Mouse (Mus musculus) neural tube, embryonic 12.5 days (tissue): ENCODE measurements around the gene Rnf126. TPM values are rescaled to one million over a fixed set of nuclear protein-coding genes. Genes with fewer than 3 reads are reported as not detected.
"Not testable (repeated sequence)": the region's sequence is repeated elsewhere in the genome, so short reads cannot be mapped to it uniquely, and the experiment has no call there.

Experiments used
- ATAC-seq: fragments of 200-750 bp; cut with Nextera tagmentation; 2 replicates; pipeline ENCODE4 v1.8.0; 2017; ENCODE audit warnings: low read depth, mild to moderate bottlenecking, moderate TSS enrichment, moderate library complexity; ENCODE audit not compliant: low FRiP score
- H3K27ac ChIP-seq: fragments of 300-500 bp; sonication (generic); 2 replicates; pipeline ENCODE4 v1.5.1; 2016
- H3K27me3 ChIP-seq: fragments of 300-500 bp; sonication (generic); replicated peaks from 2 replicates; pipeline ENCODE4 v1.6.1; 2016; ENCODE audit warnings: mild to moderate bottlenecking
- H3K36me3 ChIP-seq: fragments of 300-500 bp; sonication (generic); 2 replicates; pipeline ENCODE4 v1.6.1; 2016; ENCODE audit warnings: mild to moderate bottlenecking
- H3K4me1 ChIP-seq: fragments of 300-500 bp; sonication (generic); 2 replicates; pipeline ENCODE4 v1.6.1; 2016
- H3K4me2 ChIP-seq: fragments of 300-500 bp; sonication (generic); replicated peaks from 2 replicates; pipeline ENCODE4 v1.6.1; 2016; ENCODE audit warnings: mild to moderate bottlenecking
- H3K4me3 ChIP-seq: fragments of 300-500 bp; sonication (generic); 2 replicates; pipeline ENCODE4 v1.5.1; 2016
- H3K9ac ChIP-seq: fragments of 300-500 bp; sonication (generic); 2 replicates; pipeline ENCODE4 v1.6.1; 2016; ENCODE audit warnings: mild to moderate bottlenecking
- H3K9me3 ChIP-seq: fragments of 300-500 bp; sonication (generic); 2 replicates; pipeline ENCODE4 v1.6.1; 2016; ENCODE audit warnings: mild to moderate bottlenecking
- WGBS: fragments of 180-500 bp; shearing (Covaris S2); methylation state at CpG from one replicate; pipeline ENCODE4 v1.1.7; 2016; 5-methylcytosine and 5-hydroxymethylcytosine counted together
- polyA plus RNA-seq: library from polyadenylated mRNA; unstranded; fragments of >200 nt; fragmentation: Nextera tagmentation; extraction: Ambion mirVana; gene quantifications from 2 replicates; pipeline ENCODE4 v1.2.1, GENCODE M21; 2016

Rnf126 gene
- polyA plus RNA-seq, 1 experiment from 2014 or later: 118 TPM

DNA sequence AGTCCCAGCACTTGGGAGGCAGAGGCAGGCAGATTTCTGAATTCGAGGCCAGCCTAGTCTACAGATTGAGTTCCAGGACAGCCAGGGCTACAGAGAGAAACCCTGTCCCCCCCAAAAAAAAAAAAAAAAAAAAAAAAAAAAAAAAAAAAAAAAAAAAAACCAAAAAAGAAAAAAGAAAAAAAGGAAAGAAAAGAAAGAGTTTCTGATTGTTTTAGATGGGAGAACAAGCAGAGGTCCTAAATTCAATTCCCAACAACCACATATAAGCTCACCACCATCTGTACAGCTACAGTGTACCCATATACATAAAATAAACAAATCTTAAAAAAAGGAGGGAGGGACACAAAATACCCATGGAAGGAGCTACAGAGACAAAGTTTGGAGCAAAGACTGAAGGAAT, 7.1 kb downstream of the Rnf126 start:
- not testable (repeated sequence) for H3K4me3 ChIP-seq, H3K4me2 ChIP-seq, ATAC-seq, H3K9me3 ChIP-seq, H3K9ac ChIP-seq, H3K27ac ChIP-seq, H3K27me3 ChIP-seq
- H3K36me3 ChIP-seq: peaks cover 68% of the 10 kb centered on the region
- 86% methylated on average over 1 of the region's 1 CpGs for WGBS
- peaks cover 16% of the 10 kb centered on the region for H3K4me1 ChIP-seq

- H3K4me2 ChIP-seq: no peak overlapping the region
- H3K4me3 ChIP-seq: no peak overlapping the region
- no peak for ATAC-seq
- H3K9ac ChIP-seq: no peak overlapping the region
- no peak overlapping the region for H3K27ac ChIP-seq
- H3K27me3 ChIP-seq: no peaks in the 10 kb centered on the region
- WGBS: 90% methylated on average over 24 of the region's 24 CpGs
- H3K36me3 ChIP-seq: peaks cover 59% of the 10 kb centered on the region
- H3K4me1 ChIP-seq: peaks cover 17% of the 10 kb centered on the region
- H3K9me3 ChIP-seq: no peaks in the 10 kb centered on the region
Observed at GRCm38 (mm10) chr10:79756660-79757059, 10.1 kb downstream of the Rnf126 start.

GRCm38 (mm10) chr10:79755854-79756253, 10.9 kb downstream of the Rnf126 start:
- 77% methylated on average over 3 of the region's 3 CpGs for WGBS
- peaks cover 51% of the 10 kb centered on the region for H3K36me3 ChIP-seq

DNA sequence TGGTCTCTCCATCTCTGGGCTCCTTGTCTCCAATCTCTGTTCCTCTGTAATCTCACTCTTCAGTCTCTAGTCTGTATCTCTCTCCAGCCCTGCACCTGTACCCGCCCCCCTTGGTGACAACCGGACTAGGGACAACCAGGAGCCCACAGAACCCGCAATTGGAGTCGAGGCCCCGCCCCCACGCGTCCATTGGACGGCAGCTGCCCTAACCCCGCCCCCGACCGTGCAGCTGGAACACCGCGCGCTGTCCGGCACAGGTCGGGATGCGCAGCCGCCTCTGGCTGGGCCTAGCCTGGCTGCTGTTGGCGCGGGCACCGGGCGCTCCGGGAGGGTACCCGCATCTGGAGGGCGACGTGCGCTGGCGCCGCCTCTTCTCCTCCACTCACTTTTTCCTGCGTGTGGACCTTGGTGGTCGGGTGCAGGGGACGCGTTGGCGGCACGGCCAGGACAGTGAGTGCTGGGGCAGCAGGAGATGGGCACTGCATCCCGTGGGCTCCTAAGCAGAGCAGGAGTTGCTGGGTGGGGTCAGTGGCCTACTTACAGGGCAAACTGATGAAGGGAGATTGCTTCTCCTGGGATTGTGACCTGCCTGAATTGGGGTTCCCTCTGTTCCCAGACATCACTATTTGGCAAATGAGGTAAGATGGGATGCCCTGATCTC, 11.8 kb downstream of the Rnf126 start, which contains the start of gene Fgf22:
TSS of gene Fgf22 (plus strand) at position 221 of the 661 bp plus-strand sequence.
- H3K9me3 ChIP-seq: no peaks in the 10 kb centered on the region
- H3K27me3 ChIP-seq: no peaks in the 10 kb centered on the region
- H3K4me3 ChIP-seq: peak within 1 kb of the TSS; percentile 40
- ATAC-seq: peak; percentile 87
- H3K4me1 ChIP-seq: peaks cover 17% of the 10 kb centered on the region
- H3K9ac ChIP-seq: peak within 1 kb of the TSS; percentile 49
- H3K4me2 ChIP-seq: peak within 1 kb of the TSS; percentile 83
- WGBS: 1% methylated on average over 36 of the region's 36 CpGs
- H3K36me3 ChIP-seq: peaks cover 42% of the 10 kb centered on the region
- H3K27ac ChIP-seq: no peak within 1 kb of the TSS

More at GRCm38 (mm10) chr10:79755854-79756253, 10.9 kb downstream of the Rnf126 start:
- H3K9ac ChIP-seq: no peak overlapping the region
- no peak for ATAC-seq
- no peaks in the 10 kb centered on the region for H3K27me3 ChIP-seq
- H3K4me1 ChIP-seq: peaks cover 17% of the 10 kb centered on the region
- no peak overlapping the region for H3K27ac ChIP-seq
- no peaks in the 10 kb centered on the region for H3K9me3 ChIP-seq
- H3K4me2 ChIP-seq: no peak overlapping the region
- no peak overlapping the region for H3K4me3 ChIP-seq

DNA sequence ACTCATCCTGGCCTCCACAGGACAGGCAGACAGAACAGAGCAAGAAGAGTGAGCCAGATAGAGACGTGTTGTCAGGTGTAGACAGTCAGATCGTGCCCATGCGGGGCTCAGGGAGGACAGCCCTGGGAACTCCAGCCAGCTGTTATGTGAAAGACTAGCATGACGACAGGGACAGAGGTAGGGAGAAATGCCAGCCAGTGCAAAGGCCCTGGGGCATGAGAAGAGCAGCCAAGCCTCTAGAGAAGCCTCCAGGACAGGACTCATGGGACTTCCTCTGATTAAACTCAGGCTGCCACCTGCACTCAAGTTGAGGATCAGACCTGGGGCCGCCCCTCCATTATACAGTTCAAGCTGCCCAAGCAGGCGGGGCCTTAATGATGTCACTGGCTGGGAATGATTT, 18.3 kb downstream of the Rnf126 start:
- H3K27me3 ChIP-seq: no peaks in the 10 kb centered on the region
- H3K4me3 ChIP-seq: no peak overlapping the region
- H3K36me3 ChIP-seq: peaks cover 11% of the 10 kb centered on the region
- WGBS: 81% methylated on average over 6 of the region's 6 CpGs
- no peaks in the 10 kb centered on the region for H3K9me3 ChIP-seq
- H3K4me1 ChIP-seq: peaks cover 7% of the 10 kb centered on the region; the same call in 1 of the 2 replicates
- no peak overlapping the region for H3K27ac ChIP-seq
- H3K4me2 ChIP-seq: no peak overlapping the region
- ATAC-seq: no peak
- no peak overlapping the region for H3K9ac ChIP-seq

DNA sequence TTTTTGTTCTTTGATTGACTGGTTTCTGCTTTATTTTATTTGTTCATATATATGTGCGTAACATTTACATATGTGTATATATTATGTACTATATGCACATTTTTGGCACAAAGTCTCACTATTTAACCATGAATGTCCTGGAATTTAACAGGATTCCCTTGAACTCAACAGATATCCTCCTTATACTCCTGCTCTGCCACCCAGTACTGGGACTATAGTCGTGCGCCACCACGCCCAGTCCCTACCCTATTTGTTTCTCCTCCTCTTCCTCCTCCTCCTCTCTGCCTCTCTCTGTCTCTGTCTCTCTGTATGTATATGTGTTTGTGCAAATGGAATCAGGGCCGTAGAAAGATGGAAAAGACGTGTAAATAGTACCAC, 20.0 kb downstream of the Rnf126 start:
- Histone ChIP-seq H3K4me2 (peak overlapping the region; percentile 63), H3K27ac (no peak overlapping the region), H3K9me3 (no peaks in the 10 kb centered on the region), H3K27me3 (no peaks in the 10 kb centered on the region), H3K4me3 (no peak overlapping the region), H3K36me3 (peaks cover 26% of the 10 kb centered on the region), H3K9ac (no peak overlapping the region), H3K4me1 (peaks cover 7% of the 10 kb centered on the region; the same call in 1 of the 2 replicates)
- ATAC-seq: peak; percentile 48
- 28% methylated on average over 6 of the region's 6 CpGs for WGBS

DNA sequence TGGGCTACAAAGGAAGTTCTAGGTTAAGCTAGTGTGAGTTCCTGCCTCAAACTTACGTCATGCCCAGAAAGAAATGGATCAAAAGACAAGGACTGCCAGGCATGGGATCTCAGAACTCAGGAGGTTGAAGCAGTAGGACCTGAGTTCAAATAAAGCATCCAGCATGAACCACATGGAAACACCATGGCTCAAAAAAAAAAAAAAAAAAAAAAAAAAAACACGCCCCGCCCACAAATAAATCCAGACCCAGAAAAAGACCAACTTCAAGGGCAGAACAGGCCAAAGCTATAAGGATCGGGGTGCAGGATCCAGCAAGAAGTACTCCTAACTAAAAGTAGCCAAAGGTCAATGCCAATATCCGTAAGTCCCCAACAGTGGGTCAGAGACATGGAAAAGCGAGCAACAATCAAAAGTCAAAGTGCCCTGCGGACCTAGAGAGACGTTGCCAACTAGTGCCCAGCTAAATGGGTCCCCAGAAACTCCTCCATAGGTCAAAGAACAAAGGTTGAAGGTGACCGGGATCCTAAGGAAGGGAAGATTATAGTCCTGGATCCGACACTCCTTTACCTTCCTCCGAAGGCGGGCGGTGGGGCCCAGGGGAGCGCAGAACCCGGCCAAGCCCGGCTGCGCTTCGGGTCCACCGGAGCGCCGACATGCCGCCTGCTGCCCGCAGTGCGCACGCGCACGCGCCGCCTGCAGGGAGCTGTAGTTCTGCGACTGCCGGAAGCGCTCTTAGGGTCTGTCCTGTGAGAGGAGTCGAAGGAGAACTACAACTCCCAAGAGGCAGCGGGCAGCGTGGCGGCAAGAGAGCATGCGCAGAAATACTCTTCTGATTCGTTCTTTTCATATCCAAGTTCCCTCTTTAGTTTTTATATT, 20.6 kb downstream of the Rnf126 start, which contains the start of gene Polrmt:
TSS of gene Polrmt (minus strand) at position 684 of the 876 bp plus-strand sequence.
- ATAC-seq: peak; percentile 95
- Histone ChIP-seq H3K9me3 (no peaks in the 10 kb centered on the region), H3K27ac (no peak within 1 kb of the TSS), H3K4me2 (peak within 1 kb of the TSS; percentile 63), H3K27me3 (no peaks in the 10 kb centered on the region), H3K4me3 (peak within 1 kb of the TSS; percentile 53), H3K36me3 (peaks cover 32% of the 10 kb centered on the region), H3K4me1 (peaks cover 7% of the 10 kb centered on the region; the same call in 1 of the 2 replicates), H3K9ac (peak within 1 kb of the TSS; percentile 58)
- WGBS: 4% methylated on average over 38 of the region's 38 CpGs

- WGBS: 96% methylated on average over 3 of the region's 3 CpGs
- H3K36me3 ChIP-seq: peaks cover 40% of the 10 kb centered on the region
- no peak overlapping the region for H3K27ac ChIP-seq
- H3K4me2 ChIP-seq: peak overlapping the region; percentile 63
- H3K27me3 ChIP-seq: no peaks in the 10 kb centered on the region
- no peak overlapping the region for H3K9ac ChIP-seq
- peaks cover 7% of the 10 kb centered on the region; the same call in 1 of the 2 replicates for H3K4me1 ChIP-seq
- no peak overlapping the region for H3K4me3 ChIP-seq
- no peak for ATAC-seq
- H3K9me3 ChIP-seq: 0 out of 2 replicates have a peak, but pooled peaks cover 3% of the 10 kb centered on the region
Observed at GRCm38 (mm10) chr10:79745411-79745810, 21.3 kb downstream of the Rnf126 start.

- Histone ChIP-seq H3K4me1 (peaks cover 7% of the 10 kb centered on the region; the same call in 1 of the 2 replicates), H3K27ac (no peak overlapping the region), H3K9me3 (peaks cover 19% of the 10 kb centered on the region), H3K9ac (no peak overlapping the region), H3K4me3 (no peak overlapping the region), H3K36me3 (peaks cover 56% of the 10 kb centered on the region), H3K4me2 (no peak overlapping the region), H3K27me3 (no peaks in the 10 kb centered on the region)
- no peak for ATAC-seq
- 93% methylated on average over 15 of the region's 15 CpGs for WGBS
Observed at GRCm38 (mm10) chr10:79743650-79744365, 22.9 kb downstream of the Rnf126 start.

DNA sequence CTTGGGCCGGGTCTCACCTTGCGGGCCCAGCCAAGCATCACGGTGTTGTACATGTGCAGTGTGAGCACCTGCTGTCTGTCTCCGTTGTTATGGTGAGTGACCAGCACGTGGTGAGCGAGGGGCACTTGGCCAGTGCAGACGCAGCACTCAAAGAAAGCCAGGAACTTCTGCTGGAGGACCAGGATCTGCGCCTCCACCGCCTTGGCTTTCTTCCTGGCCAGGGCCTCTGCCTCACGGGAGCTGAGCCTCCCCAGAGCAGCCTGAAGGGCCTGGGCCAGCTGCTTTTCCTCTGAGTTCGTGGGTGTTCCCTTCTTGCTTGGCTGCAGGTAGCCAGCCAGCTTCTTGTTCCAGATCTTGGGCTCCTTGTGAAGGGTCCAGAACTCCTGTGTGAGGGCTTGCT, 23.6 kb downstream of the Rnf126 start:
- H3K27me3 ChIP-seq: no peaks in the 10 kb centered on the region
- 95% methylated on average over 11 of the region's 11 CpGs for WGBS
- peaks cover 7% of the 10 kb centered on the region; the same call in 1 of the 2 replicates for H3K4me1 ChIP-seq
- peaks cover 25% of the 10 kb centered on the region for H3K9me3 ChIP-seq
- H3K4me3 ChIP-seq: no peak overlapping the region
- H3K27ac ChIP-seq: no peak overlapping the region
- H3K4me2 ChIP-seq: no peak overlapping the region
- H3K36me3 ChIP-seq: peaks cover 62% of the 10 kb centered on the region
- H3K9ac ChIP-seq: no peak overlapping the region
- no peak for ATAC-seq

GRCm38 (mm10) chr10:79740863-79741262, 25.9 kb downstream of the Rnf126 start:
- Histone ChIP-seq H3K9me3 (peaks cover 45% of the 10 kb centered on the region), H3K4me1 (peaks cover 5% of the 10 kb centered on the region; the same call in 1 of the 2 replicates), H3K36me3 (peaks cover 85% of the 10 kb centered on the region), H3K27ac (no peak overlapping the region), H3K4me3 (no peak overlapping the region; the same call in 1 of the 2 replicates), H3K27me3 (peaks cover 9% of the 10 kb centered on the region), H3K4me2 (no peak overlapping the region), H3K9ac (no peak overlapping the region)
- ATAC-seq: no peak
- 74% methylated on average over 11 of the region's 11 CpGs for WGBS
